Mouse (Mus musculus) ES-E14 (cell line): ENCODE data around the gene Slfn8.
"Not testable (repeated sequence)": the region's sequence is repeated elsewhere in the genome, so short reads cannot be mapped to it uniquely, and the experiment has no call there.

Experiments used
- HCFC1 ChIP-seq: IDR thresholded peaks from 2 replicates; pipeline ENCODE4 v1.6.1; 2012; ENCODE audit warnings: low read length, inconsistent platforms, borderline replicate concordance; ENCODE audit not compliant: insufficient read depth
- MAFK ChIP-seq: IDR thresholded peaks from 2 replicates; pipeline ENCODE4 v1.6.1; 2014; ENCODE audit warnings: mild to moderate bottlenecking, low read depth, low read length, inconsistent platforms; ENCODE audit not compliant: insufficient read depth

DNA sequence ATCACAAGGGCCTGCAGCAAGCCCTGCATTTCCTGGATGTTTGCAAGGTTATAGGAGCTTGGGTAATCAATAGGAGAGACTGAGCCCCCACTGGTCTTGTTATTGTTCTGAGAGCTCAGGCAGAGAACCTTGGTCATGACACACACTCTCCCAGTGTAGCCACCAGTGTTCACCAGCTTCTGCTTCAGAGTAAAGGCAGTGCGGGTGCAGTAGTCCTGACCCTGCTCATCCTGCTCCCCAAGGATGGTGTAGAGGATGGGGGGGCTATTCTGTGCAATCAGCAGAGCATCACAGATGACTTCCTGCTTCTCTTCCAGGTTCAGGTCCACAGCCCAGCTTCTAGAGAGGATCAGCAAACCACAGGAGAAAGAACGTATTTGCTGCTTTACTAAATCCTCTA is 38.2 kb downstream of the Slfn8 start:
- not testable (repeated sequence) for TF ChIP-seq HCFC1, MAFK
